Mouse (Mus musculus): ENCODE measurements around the gene Fdxacb1. TPM values are rescaled to one million over a fixed set of nuclear protein-coding genes. Genes with fewer than 3 reads are reported as not detected.

Gene Fdxacb1
- 10.0 and 10.1 TPM in 2 replicates for polyA plus RNA-seq (2014; fragmentation: Nextera tagmentation; extraction: Ambion mirVana)

DNA sequence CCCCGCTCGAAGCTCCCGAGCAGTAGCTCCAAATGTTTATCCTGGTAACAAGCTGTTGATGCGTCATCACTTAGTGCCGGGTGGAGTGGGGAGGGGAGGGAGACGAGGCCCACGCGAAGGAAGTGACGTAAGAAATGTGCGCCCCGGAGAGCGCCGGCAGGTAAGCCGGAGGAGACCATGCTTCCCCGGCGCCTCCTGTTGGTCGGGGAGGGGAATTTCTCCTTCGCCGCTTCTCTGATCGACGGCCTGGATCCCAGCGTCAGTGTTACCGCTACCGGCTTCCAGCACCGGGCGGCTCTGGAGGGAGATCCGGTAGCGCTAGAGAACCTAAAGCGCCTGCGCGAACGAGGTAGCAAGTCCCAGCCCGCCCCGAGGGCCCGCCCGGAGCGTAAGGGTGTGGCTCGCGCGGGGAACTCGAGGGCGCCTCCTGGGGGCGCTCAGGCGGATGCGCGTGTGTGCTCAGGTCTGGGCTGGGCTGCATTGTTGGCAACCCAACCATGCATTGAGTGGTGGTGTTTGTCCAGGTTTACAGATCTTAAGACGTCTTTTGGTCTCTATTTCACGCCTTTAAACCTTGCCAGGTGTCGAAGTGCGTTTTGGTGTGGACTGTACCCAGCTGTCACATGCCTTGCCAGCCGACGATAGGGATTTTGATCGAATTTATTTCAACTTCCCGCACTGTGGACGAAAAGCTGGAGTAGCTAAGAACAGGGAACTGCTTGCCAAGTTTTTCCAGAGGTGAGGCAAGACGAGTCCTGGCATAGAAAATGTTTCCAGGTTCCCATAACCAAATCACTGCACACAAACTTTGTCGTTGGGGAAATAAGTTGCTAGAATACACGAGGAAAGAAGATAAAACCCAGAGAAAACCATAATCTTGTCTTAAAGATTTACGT, at the start of gene Fdxacb1:
TSS of gene Fdxacb1 (plus strand) at position 130 of the 896 bp plus-strand sequence.
- Histone ChIP-seq H3K4me1 (ENCODE audit: control insufficient read depth, insufficient read depth, low read length) (0 out of 2 replicates have a peak, but pooled peaks cover 2% of the 10 kb centered on the region), H3K4me2 (ENCODE audit: low read length) (peak within 1 kb of the TSS; percentile 73), H3K9me3 (replicated peaks; ENCODE audit: control insufficient read depth, low read length) (no peaks in the 10 kb centered on the region), H3K9ac (ENCODE audit: low read length) (peak within 1 kb of the TSS; percentile 69), H3K27ac (ENCODE audit: low read depth, low read length) (peak within 1 kb of the TSS; percentile 85), H3K4me3 (ENCODE audit: low read depth, low read length) (peak within 1 kb of the TSS; percentile 59), H3K36me3 (ENCODE audit: control insufficient read depth, insufficient read depth, low read length) (peaks cover 10% of the 10 kb centered on the region; the same call in 1 of the 2 replicates), H3K27me3 (replicated peaks; ENCODE audit: control insufficient read depth, insufficient read depth, low read length) (no peaks in the 10 kb centered on the region)
- 4% methylated on average over 59 of the region's 59 CpGs for WGBS
- ATAC-seq = peak; percentile 98
- DNase-seq (ENCODE audit: low spot score) = peak; percentile 99

DNA sequence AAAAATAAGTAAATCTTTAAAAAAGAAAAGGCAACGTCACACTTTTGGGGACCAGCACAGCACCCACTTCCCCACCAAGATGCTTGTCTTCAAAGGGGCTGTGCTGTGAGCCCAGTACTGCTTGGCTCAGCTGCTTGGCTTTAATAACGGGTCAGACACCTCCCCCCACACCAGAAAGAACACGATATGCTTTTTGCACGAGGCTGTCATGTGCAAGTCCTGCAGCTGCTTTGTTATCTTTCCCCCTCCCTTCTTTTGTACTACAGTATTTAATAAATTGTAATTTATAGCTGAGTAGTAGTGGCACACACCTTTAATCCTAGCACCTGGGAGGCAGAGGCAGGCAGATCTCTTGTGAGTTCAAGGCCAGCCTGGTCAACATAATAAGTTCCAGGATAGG, 49.2 kb upstream of the Fdxacb1 start:
- no peak overlapping the region for H3K4me2 ChIP-seq (ENCODE audit: low read length)
- no peaks in the 10 kb centered on the region for H3K27me3 ChIP-seq (replicated peaks; ENCODE audit: control insufficient read depth, insufficient read depth, low read length)
- ATAC-seq (no peak), DNase-seq (ENCODE audit: low spot score) (no peak)
- no peak overlapping the region for H3K9ac ChIP-seq (ENCODE audit: low read length)
- 85% methylated on average over 4 of the region's 4 CpGs for WGBS
- peaks cover 17% of the 10 kb centered on the region for H3K4me1 ChIP-seq (ENCODE audit: control insufficient read depth, insufficient read depth, low read length)
- H3K4me3 ChIP-seq (ENCODE audit: low read depth, low read length) = no peak overlapping the region
- no peaks in the 10 kb centered on the region for H3K36me3 ChIP-seq (ENCODE audit: control insufficient read depth, insufficient read depth, low read length)
- no peak overlapping the region for H3K27ac ChIP-seq (ENCODE audit: low read depth, low read length)
- H3K9me3 ChIP-seq (replicated peaks; ENCODE audit: control insufficient read depth, low read length) = no peaks in the 10 kb centered on the region

DNA sequence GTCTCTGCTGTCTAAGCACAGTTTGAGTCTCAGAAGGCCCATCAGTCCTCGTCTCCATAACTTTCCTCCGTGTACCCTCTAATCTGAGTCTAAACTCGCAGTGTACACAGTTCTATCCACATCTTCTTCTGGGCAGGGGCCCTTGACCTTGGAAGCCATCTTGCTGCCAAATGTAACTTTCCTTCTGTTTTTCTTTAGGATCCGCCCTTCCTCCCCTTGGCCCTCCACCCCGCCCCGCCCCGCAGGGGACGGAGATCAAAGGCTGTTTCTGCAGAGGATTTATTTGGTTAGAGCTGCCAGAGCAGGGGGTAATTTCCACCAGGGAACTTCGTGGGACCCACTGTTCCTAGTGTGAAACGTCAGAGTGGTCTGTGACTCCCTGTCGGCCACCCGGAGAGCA, 47.0 kb upstream of the Fdxacb1 start:
- Histone ChIP-seq H3K27ac (ENCODE audit: low read depth, low read length) (no peak overlapping the region), H3K27me3 (replicated peaks; ENCODE audit: control insufficient read depth, insufficient read depth, low read length) (no peaks in the 10 kb centered on the region), H3K4me3 (ENCODE audit: low read depth, low read length) (no peak overlapping the region), H3K4me2 (ENCODE audit: low read length) (no peak overlapping the region), H3K4me1 (ENCODE audit: control insufficient read depth, insufficient read depth, low read length) (peaks cover 26% of the 10 kb centered on the region), H3K36me3 (ENCODE audit: control insufficient read depth, insufficient read depth, low read length) (no peaks in the 10 kb centered on the region), H3K9me3 (replicated peaks; ENCODE audit: control insufficient read depth, low read length) (no peaks in the 10 kb centered on the region), H3K9ac (ENCODE audit: low read length) (0 out of 2 replicates have a peak overlapping the region, but pooled peaks have one; percentile 8)
- no peak for ATAC-seq
- WGBS = 53% methylated on average over 12 of the region's 12 CpGs
- no peak for DNase-seq (ENCODE audit: low spot score)

DNA sequence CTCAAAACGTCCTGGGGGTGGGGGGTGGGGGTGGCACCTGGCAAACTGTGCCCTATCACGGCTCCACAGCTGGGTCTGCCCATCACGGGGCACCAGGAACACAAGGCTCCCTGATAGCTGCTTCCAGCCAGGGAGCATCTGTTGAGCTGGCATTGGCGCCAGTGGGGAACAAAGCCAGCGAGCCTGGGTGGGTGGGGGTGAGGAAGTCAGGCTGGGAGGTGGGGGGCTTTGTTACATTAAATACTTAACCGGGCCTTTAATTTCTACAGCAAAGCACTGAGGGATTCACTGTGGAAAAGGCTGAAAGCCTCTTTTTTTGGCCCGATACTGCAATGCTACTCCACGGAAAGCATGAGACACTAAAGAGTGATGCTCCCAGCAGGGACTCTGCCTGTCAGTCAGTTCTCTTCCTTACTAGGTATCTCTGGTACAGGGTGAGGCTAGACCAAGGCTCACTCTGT, 45.6 kb upstream of the Fdxacb1 start:
- H3K4me2 ChIP-seq (ENCODE audit: low read length) = peak overlapping the region; percentile 25; the same call in 1 of the 2 replicates
- peak overlapping the region; percentile 85 for H3K27ac ChIP-seq (ENCODE audit: low read depth, low read length)
- no peaks in the 10 kb centered on the region for H3K36me3 ChIP-seq (ENCODE audit: control insufficient read depth, insufficient read depth, low read length)
- no peaks in the 10 kb centered on the region for H3K9me3 ChIP-seq (replicated peaks; ENCODE audit: control insufficient read depth, low read length)
- no peaks in the 10 kb centered on the region for H3K27me3 ChIP-seq (replicated peaks; ENCODE audit: control insufficient read depth, insufficient read depth, low read length)
- DNase-seq (ENCODE audit: low spot score) (peak; percentile 66), ATAC-seq (peak; percentile 52; the same call in 1 of the 2 replicates)
- peaks cover 38% of the 10 kb centered on the region for H3K4me1 ChIP-seq (ENCODE audit: control insufficient read depth, insufficient read depth, low read length)
- peak overlapping the region; percentile 22; the same call in 1 of the 2 replicates for H3K9ac ChIP-seq (ENCODE audit: low read length)
- WGBS = 17% methylated on average over 8 of the region's 8 CpGs
- H3K4me3 ChIP-seq (ENCODE audit: low read depth, low read length) = no peak overlapping the region

DNA sequence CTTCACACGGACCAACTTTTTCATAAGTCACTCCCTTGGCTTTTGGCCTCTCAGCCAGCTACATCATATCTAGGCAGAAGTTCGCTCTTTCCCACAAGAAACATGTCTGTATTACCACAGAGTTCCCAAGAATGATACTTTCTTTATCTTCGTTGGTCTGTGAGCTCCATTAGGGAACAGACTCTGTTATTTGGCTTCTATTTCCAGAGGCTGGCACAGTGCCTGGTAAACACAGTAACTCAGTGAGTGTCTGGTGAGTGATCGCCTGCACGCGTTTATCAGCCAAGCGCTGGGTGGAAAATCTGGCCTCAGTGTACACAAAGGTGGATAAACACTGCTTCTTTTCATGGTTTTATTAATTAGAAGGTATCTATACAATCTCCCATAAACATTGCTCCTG, 44.6 kb upstream of the Fdxacb1 start:
- peak overlapping the region; percentile 25; the same call in 1 of the 2 replicates for H3K9ac ChIP-seq (ENCODE audit: low read length)
- 26% methylated on average over 7 of the region's 7 CpGs for WGBS
- peak overlapping the region; percentile 88 for H3K4me2 ChIP-seq (ENCODE audit: low read length)
- H3K9me3 ChIP-seq (replicated peaks; ENCODE audit: control insufficient read depth, low read length) = no peaks in the 10 kb centered on the region
- peak; percentile 92 for DNase-seq (ENCODE audit: low spot score)
- no peak overlapping the region for H3K4me3 ChIP-seq (ENCODE audit: low read depth, low read length)
- H3K27ac ChIP-seq (ENCODE audit: low read depth, low read length) = peak overlapping the region; percentile 85
- H3K27me3 ChIP-seq (replicated peaks; ENCODE audit: control insufficient read depth, insufficient read depth, low read length) = no peaks in the 10 kb centered on the region
- no peaks in the 10 kb centered on the region for H3K36me3 ChIP-seq (ENCODE audit: control insufficient read depth, insufficient read depth, low read length)
- ATAC-seq = no peak
- H3K4me1 ChIP-seq (ENCODE audit: control insufficient read depth, insufficient read depth, low read length) = peaks cover 40% of the 10 kb centered on the region

DNA sequence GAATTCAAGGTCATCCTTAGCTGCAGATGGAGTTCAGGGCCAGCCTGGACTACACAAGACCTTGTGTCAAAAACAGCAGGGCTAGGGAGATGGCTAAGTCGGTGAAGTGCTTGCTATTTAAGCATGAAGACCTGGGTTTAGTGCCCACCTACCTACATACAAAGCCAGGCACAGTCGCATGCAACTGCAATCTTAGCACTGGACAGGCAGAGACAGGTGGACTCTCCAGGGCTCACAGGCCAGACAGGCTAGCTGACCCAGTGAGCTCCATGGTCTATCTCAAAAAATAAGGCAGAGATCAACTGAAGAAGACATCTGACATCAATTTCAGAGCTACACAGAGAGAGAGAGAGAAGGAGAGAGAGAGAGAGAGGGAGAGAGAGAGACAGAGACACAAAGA, 43.9 kb upstream of the Fdxacb1 start:
- Histone ChIP-seq H3K9ac (ENCODE audit: low read length) (peak overlapping the region; percentile 37; the same call in 1 of the 2 replicates), H3K27ac (ENCODE audit: low read depth, low read length) (peak overlapping the region; percentile 85)
- DNase-seq (ENCODE audit: low spot score) = no peak

DNA sequence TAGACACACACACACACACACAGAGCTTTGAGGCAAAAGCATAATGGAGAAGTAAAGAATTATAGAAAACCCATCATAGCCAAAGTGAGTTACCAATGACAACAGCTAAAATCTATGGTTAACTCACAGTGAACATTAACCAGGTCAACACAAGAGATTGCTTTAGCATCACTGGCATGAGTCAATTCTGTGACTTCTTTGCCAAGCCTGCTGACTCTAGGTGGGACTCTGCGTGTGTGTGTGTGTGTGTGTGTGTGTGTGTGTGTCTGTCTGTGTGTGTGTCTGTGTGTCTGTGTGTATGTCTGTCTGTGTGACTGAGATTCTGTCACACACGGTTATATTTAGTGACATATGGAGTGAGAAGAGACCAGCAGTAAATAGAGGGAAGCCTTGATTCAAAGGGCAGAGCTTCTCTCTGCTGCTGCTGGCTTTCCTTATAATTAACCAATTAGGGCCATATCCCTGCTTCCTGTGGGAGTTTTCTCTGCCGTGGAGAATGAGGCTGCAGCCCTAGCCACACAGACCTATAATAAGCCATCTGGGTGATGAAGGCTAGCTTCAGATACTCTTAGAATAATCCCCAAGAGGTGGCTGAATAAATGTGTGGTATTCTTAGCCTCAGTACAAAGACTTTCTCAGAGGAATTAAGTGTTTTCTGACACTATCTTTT, 43.2 kb upstream of the Fdxacb1 start:
- ATAC-seq (0 out of 2 replicates have a peak, but pooled peaks have one; percentile 6), DNase-seq (ENCODE audit: low spot score) (peak; percentile 66)
- Histone ChIP-seq H3K9me3 (replicated peaks; ENCODE audit: control insufficient read depth, low read length) (no peaks in the 10 kb centered on the region), H3K4me2 (ENCODE audit: low read length) (peak overlapping the region; percentile 88), H3K9ac (ENCODE audit: low read length) (no peak overlapping the region), H3K4me3 (ENCODE audit: low read depth, low read length) (no peak overlapping the region), H3K36me3 (ENCODE audit: control insufficient read depth, insufficient read depth, low read length) (no peaks in the 10 kb centered on the region), H3K4me1 (ENCODE audit: control insufficient read depth, insufficient read depth, low read length) (peaks cover 40% of the 10 kb centered on the region), H3K27me3 (replicated peaks; ENCODE audit: control insufficient read depth, insufficient read depth, low read length) (no peaks in the 10 kb centered on the region), H3K27ac (ENCODE audit: low read depth, low read length) (peak overlapping the region; percentile 85; the same call in 1 of the 2 replicates)
- 35% methylated on average over 3 of the region's 3 CpGs for WGBS

More for the DNA sequence above, 43.9 kb upstream of the Fdxacb1 start:
- Histone ChIP-seq H3K4me2 (ENCODE audit: low read length) (peak overlapping the region; percentile 88), H3K4me1 (ENCODE audit: control insufficient read depth, insufficient read depth, low read length) (peaks cover 40% of the 10 kb centered on the region), H3K36me3 (ENCODE audit: control insufficient read depth, insufficient read depth, low read length) (no peaks in the 10 kb centered on the region), H3K27me3 (replicated peaks; ENCODE audit: control insufficient read depth, insufficient read depth, low read length) (no peaks in the 10 kb centered on the region), H3K9me3 (replicated peaks; ENCODE audit: control insufficient read depth, low read length) (no peaks in the 10 kb centered on the region), H3K4me3 (ENCODE audit: low read depth, low read length) (no peak overlapping the region)
- ATAC-seq = no peak
- WGBS = 74% methylated on average over 2 of the region's 2 CpGs

DNA sequence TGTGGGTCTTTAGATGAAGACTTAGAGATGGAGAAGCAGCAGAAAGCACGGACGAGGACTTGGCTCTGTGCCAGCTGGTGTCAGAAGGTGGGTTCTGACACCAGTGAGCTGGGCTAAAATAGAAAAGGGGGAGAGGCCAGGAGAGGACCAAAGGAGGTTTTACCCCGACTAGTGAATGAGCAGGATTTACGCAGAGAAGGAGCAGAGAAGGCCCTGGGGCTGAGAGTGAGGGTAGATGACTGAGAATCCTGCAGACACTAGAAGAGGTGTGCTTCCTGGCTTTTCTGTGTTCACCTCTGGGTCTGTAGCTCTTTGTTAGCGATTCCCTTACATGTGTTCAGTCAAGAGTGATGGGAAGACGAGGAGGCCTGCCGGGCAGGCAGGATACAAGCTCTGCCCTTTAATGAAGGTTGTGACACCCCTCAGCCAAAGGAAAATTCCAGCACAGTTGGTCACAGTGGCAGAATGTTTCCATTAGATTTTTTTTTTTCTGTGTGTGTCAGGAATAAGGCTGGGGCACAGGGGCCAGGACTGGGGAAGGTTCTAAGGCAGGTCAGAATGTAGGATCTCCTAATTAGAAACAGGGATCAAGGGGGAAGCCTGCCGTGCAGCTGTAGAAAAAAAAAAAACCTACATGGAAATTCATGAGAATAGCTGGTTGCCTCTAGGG, 42.0 kb upstream of the Fdxacb1 start:
- Histone ChIP-seq H3K27ac (ENCODE audit: low read depth, low read length) (peak overlapping the region; percentile 70), H3K9ac (ENCODE audit: low read length) (peak overlapping the region; percentile 76; the same call in 1 of the 2 replicates), H3K4me1 (ENCODE audit: control insufficient read depth, insufficient read depth, low read length) (peaks cover 40% of the 10 kb centered on the region), H3K9me3 (replicated peaks; ENCODE audit: control insufficient read depth, low read length) (no peaks in the 10 kb centered on the region), H3K4me3 (ENCODE audit: low read depth, low read length) (peak overlapping the region; percentile 58), H3K4me2 (ENCODE audit: low read length) (peak overlapping the region; percentile 88), H3K27me3 (replicated peaks; ENCODE audit: control insufficient read depth, insufficient read depth, low read length) (no peaks in the 10 kb centered on the region), H3K36me3 (ENCODE audit: control insufficient read depth, insufficient read depth, low read length) (no peaks in the 10 kb centered on the region)
- ATAC-seq (no peak), DNase-seq (ENCODE audit: low spot score) (peak; percentile 16)
- 17% methylated on average over 8 of the region's 8 CpGs for WGBS
